Mouse (Mus musculus): ENCODE measurements around the gene Cryga. TPM values are rescaled to one million over a fixed set of nuclear protein-coding genes. Genes with fewer than 3 reads are reported as not detected.
A peak's percentile ranks its signal among the peaks of the same experiment; 100 is the strongest.

The Cryga gene
- polyA plus RNA-seq, 2 experiments, result not detected

DNA sequence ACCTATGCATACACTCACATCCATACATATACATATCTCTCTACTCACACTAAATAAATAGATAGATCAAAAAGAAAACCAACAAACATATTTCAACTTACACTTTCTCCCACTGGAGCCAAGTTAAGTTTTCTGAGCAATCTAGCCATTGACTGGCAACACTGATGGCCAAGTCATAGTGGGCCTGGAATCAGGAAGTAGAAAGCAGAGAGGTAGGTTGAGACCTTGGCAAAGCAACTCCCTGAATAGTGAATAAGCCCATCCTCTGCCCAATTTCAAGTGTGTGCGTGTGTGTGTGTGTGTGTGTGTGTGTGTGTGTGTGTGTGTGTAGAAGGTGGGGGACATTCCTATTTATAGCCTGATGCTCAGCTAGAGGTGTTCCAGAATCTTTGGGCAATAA is 16.3 kb upstream of the Cryga start, which contains the start of gene Gm28845:
Gene Gm28845, minus strand, starts transcription at position 121 of the 400 bp plus-strand sequence.
- Histone ChIP-seq H3K27ac (replicated peaks; ENCODE audit: low read depth, low read length) (no peak within 1 kb of the TSS), H3K4me2 (replicated peaks; ENCODE audit: low read depth, low read length, severe bottlenecking) (no peak within 1 kb of the TSS), H3K9me3 (ENCODE audit: control insufficient read depth, low read length) (no peaks in the 10 kb centered on the region), H3K27me3 (ENCODE audit: control insufficient read depth, insufficient read depth, low read length) (no peaks in the 10 kb centered on the region), H3K36me3 (ENCODE audit: control insufficient read depth, insufficient read depth, low read length) (no peaks in the 10 kb centered on the region), H3K4me1 (ENCODE audit: control insufficient read depth, insufficient read depth, low read length) (no peaks in the 10 kb centered on the region), H3K4me3 (replicated peaks; ENCODE audit: low read length) (no peak within 1 kb of the TSS), H3K9ac (ENCODE audit: low read depth, low read length, severe bottlenecking) (no peak within 1 kb of the TSS)
- DNase-seq (ENCODE audit: low spot score) (no peak), ATAC-seq (ENCODE audit: low FRiP score, low read depth) (no peak)
- TF ChIP-seq POLR2A (IDR thresholded peaks at IDR 0.05; ENCODE audit: borderline replicate concordance, extremely low read depth, insufficient read depth, insufficient read length), result no peak
- WGBS, result 83% methylated on average over 1 of the region's 1 CpGs

DNA sequence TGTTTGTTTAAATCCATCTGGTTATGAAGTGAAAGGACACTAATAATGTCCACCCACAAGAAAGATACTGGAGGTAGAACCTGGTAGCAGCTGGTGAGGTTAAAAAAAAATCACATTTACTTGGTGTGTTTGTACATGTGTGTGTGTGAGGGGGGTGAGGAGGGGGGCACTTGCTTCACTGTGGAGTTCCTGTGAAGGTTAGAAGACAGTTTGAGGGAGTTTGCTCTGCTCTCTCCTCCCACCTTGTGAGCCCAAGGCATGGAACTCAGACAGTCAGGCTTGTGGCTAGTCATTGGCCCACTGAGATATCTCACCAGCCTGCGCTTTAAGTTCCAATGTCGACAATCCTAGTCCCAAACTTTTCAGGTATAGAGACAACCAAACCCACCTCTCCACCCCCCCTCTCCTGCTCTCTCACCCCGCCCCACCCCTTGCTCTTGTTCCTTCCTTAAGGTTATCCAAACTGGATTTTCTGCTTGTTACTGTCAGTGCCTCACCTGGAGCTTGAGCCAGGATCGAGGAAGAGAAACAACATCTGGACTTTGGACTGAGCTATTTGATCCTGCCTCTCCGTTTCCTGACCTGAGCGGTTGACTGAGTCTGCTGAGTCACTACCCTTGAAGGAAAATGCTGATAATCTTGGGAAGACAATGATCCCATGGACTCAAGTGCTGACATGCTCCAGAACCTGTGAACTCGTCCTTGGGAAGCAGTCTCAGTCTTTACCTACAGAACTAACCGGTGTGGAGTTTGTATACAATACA is 15.2 kb upstream of the Cryga start:
- WGBS, result 66% methylated on average over 8 of the region's 8 CpGs
- DNase-seq (ENCODE audit: low spot score), result no peak
- no peak for ATAC-seq (ENCODE audit: low FRiP score, low read depth)
- Histone ChIP-seq H3K9me3 (ENCODE audit: control insufficient read depth, low read length) (no peaks in the 10 kb centered on the region), H3K4me2 (replicated peaks; ENCODE audit: low read depth, low read length, severe bottlenecking) (no peak overlapping the region), H3K4me1 (ENCODE audit: control insufficient read depth, insufficient read depth, low read length) (no peaks in the 10 kb centered on the region), H3K27ac (replicated peaks; ENCODE audit: low read depth, low read length) (no peak overlapping the region), H3K36me3 (ENCODE audit: control insufficient read depth, insufficient read depth, low read length) (no peaks in the 10 kb centered on the region), H3K27me3 (ENCODE audit: control insufficient read depth, insufficient read depth, low read length) (no peaks in the 10 kb centered on the region), H3K4me3 (replicated peaks; ENCODE audit: low read length) (no peak overlapping the region), H3K9ac (ENCODE audit: low read depth, low read length, severe bottlenecking) (no peak overlapping the region)
- no peak for TF ChIP-seq POLR2A (IDR thresholded peaks at IDR 0.05; ENCODE audit: borderline replicate concordance, extremely low read depth, insufficient read depth, insufficient read length)

DNA sequence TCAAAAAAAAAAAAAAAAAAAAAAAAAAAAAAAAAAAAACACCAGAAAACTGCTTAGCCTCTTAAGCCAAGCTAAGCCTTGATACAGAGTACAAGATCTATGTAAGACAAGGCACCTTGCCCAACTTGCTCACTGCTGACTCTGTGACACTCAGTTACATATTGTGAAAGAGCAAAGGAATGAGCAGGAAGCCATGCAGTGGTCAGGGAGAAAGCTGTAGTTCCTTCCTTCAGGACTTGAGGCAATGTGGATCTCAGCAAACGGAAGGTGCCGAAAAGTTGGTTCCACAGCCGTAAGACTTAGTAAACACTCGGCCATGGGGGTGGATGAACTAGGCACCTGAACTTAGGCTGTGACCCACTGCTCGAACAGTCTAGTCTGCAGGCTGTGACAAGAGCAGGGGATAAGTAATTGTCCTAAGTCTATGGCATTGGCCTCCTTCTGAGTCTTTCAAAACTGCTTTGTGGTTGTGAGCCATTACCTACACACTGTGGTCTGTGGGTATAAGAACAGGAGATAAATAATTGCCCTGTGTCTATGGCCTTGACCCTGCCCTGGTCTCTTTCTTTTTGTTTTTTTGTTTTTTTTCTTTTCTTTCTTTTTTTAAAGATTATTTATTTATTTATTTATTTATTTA is 10.5 kb upstream of the Cryga start:
- no peak overlapping the region for H3K9ac ChIP-seq (ENCODE audit: low read depth, low read length, severe bottlenecking)
- no peaks in the 10 kb centered on the region for H3K27me3 ChIP-seq (ENCODE audit: control insufficient read depth, insufficient read depth, low read length)
- H3K27ac ChIP-seq (replicated peaks; ENCODE audit: low read depth, low read length), result no peak overlapping the region
- ATAC-seq (ENCODE audit: low FRiP score, low read depth), result no peak
- H3K36me3 ChIP-seq (ENCODE audit: control insufficient read depth, insufficient read depth, low read length), result no peaks in the 10 kb centered on the region
- H3K9me3 ChIP-seq (ENCODE audit: control insufficient read depth, low read length), result no peaks in the 10 kb centered on the region
- WGBS, result 97% methylated on average over 5 of the region's 5 CpGs
- no peak overlapping the region for H3K4me2 ChIP-seq (replicated peaks; ENCODE audit: low read depth, low read length, severe bottlenecking)
- H3K4me3 ChIP-seq (replicated peaks; ENCODE audit: low read length), result no peak overlapping the region
- H3K4me1 ChIP-seq (ENCODE audit: control insufficient read depth, insufficient read depth, low read length), result no peaks in the 10 kb centered on the region
- TF ChIP-seq POLR2A (IDR thresholded peaks at IDR 0.05; ENCODE audit: borderline replicate concordance, extremely low read depth, insufficient read depth, insufficient read length), result no peak
- no peak for DNase-seq (ENCODE audit: low spot score)

DNA sequence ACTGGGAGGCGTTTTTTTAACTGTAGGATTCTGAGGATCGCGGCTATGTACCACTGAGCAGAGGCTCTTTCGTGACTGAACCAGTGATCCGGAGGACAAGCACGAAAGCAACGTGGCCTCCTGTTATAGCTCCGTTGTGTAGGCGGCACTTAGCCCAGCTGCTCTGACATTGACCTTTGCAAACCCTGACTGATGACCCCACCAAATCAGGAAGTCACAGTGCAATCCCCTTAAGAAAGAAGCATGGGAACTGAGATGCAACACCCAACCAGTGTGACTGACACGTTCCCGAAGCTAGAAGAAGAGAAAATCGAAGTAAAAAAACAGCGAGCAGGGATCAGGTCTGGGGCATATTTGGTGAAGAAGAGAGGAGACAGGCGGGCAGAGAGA is 9.6 kb upstream of the Cryga start:
- H3K4me2 ChIP-seq (replicated peaks; ENCODE audit: low read depth, low read length, severe bottlenecking), result no peak overlapping the region; the same call in 1 of the 2 replicates
- no peak for DNase-seq (ENCODE audit: low spot score)
- H3K4me3 ChIP-seq (replicated peaks; ENCODE audit: low read length), result no peak overlapping the region

DNA sequence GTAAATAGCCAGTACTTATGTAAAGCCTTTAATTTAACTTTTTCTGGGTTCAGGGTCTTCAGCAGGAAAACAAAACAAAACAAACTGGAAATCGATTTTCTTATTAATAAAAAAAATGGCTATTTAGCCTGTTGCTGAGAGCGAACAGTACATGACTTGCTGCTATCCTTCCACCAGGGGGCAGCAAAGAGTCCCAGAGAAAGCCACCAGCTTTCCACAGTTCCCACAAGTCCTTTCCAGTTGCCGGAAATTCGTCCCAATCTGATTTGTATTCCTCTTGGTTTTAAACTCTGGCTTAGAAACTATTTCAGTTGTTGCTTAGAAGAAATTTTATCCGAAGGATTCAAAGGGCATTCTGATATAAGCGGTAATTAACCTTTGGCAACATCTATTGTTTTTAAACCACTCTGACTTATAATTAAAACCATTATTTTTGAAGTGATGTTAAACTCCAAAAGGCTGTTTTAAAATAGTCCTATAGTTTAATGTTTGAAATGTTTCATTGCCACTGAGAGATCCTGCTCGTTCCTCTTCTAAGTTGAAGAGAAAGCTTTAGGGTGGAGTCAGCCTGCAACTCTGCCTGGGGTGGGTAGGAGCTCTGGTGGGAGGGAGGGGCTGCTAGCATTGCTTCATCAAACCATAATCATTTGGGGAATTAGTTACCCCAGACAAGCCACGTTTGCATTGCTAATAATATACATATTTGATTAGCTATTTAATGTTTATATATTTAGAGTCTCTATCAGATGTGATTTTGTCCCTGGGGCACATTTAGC is 9.0 kb upstream of the Cryga start:
- H3K9ac ChIP-seq (ENCODE audit: low read depth, low read length, severe bottlenecking), result no peak overlapping the region
- DNase-seq (ENCODE audit: low spot score) (peak; percentile 91), ATAC-seq (ENCODE audit: low FRiP score, low read depth) (peak; percentile 79)
- no peak overlapping the region; the same call in 1 of the 2 replicates for H3K4me2 ChIP-seq (replicated peaks; ENCODE audit: low read depth, low read length, severe bottlenecking)
- H3K27ac ChIP-seq (replicated peaks; ENCODE audit: low read depth, low read length), result no peak overlapping the region
- H3K27me3 ChIP-seq (ENCODE audit: control insufficient read depth, insufficient read depth, low read length), result no peaks in the 10 kb centered on the region
- H3K36me3 ChIP-seq (ENCODE audit: control insufficient read depth, insufficient read depth, low read length), result no peaks in the 10 kb centered on the region
- peak overlapping the region; percentile 7; the same call in 1 of the 2 replicates for H3K4me3 ChIP-seq (replicated peaks; ENCODE audit: low read length)
- H3K4me1 ChIP-seq (ENCODE audit: control insufficient read depth, insufficient read depth, low read length), result no peaks in the 10 kb centered on the region
- 11% methylated on average over 8 of the region's 8 CpGs for WGBS
- H3K9me3 ChIP-seq (ENCODE audit: control insufficient read depth, low read length), result no peaks in the 10 kb centered on the region
- peak; percentile 25; the same call in 1 of the 2 replicates for TF ChIP-seq POLR2A (IDR thresholded peaks at IDR 0.05; ENCODE audit: borderline replicate concordance, extremely low read depth, insufficient read depth, insufficient read length)

More for the DNA sequence above, 9.6 kb upstream of the Cryga start:
- no peaks in the 10 kb centered on the region for H3K36me3 ChIP-seq (ENCODE audit: control insufficient read depth, insufficient read depth, low read length)
- no peak overlapping the region for H3K27ac ChIP-seq (replicated peaks; ENCODE audit: low read depth, low read length)
- no peak overlapping the region for H3K9ac ChIP-seq (ENCODE audit: low read depth, low read length, severe bottlenecking)
- no peak for ATAC-seq (ENCODE audit: low FRiP score, low read depth)
- no peaks in the 10 kb centered on the region for H3K9me3 ChIP-seq (ENCODE audit: control insufficient read depth, low read length)
- H3K4me1 ChIP-seq (ENCODE audit: control insufficient read depth, insufficient read depth, low read length), result no peaks in the 10 kb centered on the region
- no peaks in the 10 kb centered on the region for H3K27me3 ChIP-seq (ENCODE audit: control insufficient read depth, insufficient read depth, low read length)
- WGBS, result 68% methylated on average over 14 of the region's 14 CpGs
- no peak for TF ChIP-seq POLR2A (IDR thresholded peaks at IDR 0.05; ENCODE audit: borderline replicate concordance, extremely low read depth, insufficient read depth, insufficient read length)
